Mouse (Mus musculus) stomach, postnatal 0 days (tissue): ENCODE measurements around the gene Gls2.

Source experiments
- CTCF ChIP-seq: IDR thresholded peaks from 2 replicates; pipeline ENCODE4 v1.5.1; 2016; ENCODE audit warnings: antibody characterized with exemption, low read depth, mild to moderate bottlenecking, moderate library complexity
- EP300 ChIP-seq: optimal IDR thresholded peaks from 2 replicates; pipeline ENCODE3; 2016; ENCODE audit warnings: antibody characterized with exemption

DNA sequence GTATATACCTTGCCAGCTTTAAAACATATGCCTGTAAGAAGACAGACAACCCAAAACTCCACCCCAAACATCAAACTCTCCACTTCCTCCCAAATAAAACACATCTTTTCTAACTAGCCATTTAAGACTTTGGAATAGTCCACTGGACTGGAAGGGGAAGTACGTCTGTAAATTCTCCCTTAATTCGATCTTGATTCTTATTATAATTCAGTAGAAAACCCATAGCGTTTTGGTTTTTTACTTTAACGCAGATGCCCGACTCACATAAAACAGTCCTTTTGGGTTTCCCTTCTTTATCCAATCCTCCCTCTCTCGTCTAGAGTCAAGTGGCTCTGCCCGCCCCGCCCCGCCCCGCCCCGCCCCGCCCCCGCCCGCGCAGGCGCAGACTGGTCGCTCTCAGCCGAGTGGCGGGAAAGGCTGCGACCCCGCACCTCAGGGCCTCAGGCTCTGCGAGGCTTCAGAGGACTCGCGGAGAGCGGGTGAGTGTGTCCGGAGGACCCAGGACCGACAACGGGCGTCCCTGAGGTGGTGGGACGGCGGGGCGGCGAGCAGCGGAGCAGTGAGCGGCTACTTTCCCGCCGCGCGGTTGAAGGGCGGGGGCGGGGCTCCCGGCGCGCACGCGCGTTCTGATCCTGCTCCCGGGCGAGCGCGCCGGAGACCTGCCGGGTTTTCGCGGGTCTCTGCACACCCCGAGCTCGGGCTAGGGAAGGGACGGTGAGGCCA is 37.6 kb downstream of the Gls2 start, which contains the start of gene Timeless:
- TF ChIP-seq CTCF: no peak
- no peak for TF ChIP-seq EP300
